Mouse (Mus musculus): Measurements from ENCODE around the gene Gm4884. TPM values are rescaled to one million over a fixed set of nuclear protein-coding genes. Genes with fewer than 3 reads are reported as not detected.
"Not testable (repeated sequence)": the region's sequence is repeated elsewhere in the genome, so short reads cannot be mapped to it uniquely, and the experiment has no call there.

Gene Gm4884
- total RNA-seq (2014; fragmentation: Nextera tagmentation), result not detected in 2 replicates
- 0.12 TPM in 1 of 2 replicates, not detected in the other for total RNA-seq (2017)
- not detected in 2 replicates for polyA plus RNA-seq (2012)

DNA sequence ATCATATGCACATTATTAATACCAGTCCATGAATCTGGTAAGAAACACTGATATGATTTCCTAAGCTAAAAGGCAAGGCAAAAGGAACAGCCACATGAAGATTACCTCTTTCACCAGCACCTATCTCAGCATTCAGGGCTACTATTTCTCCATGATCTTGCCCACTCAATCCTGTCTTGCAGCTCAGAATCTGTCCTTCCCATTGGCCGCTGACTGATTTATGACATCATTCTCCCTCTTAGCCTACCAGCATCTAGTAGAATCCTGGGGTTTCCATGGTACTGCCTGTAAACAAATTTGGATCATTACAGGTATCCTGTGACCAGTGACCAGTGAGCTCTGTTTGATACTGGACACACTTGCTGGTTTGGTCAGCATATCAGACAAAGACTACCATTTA is at the start of gene Gm4884:
Gene Gm4884, plus strand, starts transcription at position 301 of the 400 bp plus-strand sequence.
- not testable (repeated sequence) for H3K27me3 ChIP-seq (ENCODE audit: insufficient read depth, low read length); DNase-seq (ENCODE audit: low spot score); H3K4me3 ChIP-seq (ENCODE audit: low read depth, low read length); H3K9me3 ChIP-seq (replicated peaks); ATAC-seq (ENCODE audit: extremely low read depth, insufficient number of reproducible peaks, low FRiP score, poor library complexity, severe bottlenecking); H3K4me1 ChIP-seq (ENCODE audit: insufficient read depth, low read depth, low read length); H3K36me3 ChIP-seq (replicated peaks)

DNA sequence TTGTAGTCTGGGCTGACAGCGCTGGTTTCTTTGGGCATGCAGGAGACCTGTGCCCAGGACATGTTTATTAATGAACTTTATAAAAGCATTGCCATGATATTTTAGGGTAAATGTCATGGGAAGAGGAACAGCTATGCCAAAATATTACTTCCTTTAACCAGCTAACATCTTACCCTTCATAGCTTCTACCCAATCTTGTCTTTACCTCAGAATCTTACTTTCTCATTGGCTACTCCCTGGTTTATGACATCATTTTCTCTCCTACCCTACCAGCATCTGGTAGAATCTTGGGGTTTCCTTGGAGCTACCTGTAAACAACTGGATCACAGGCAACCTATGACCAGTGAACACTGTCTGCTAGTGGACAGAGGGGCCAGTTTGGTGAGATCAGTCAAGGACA is 45.3 kb upstream of the Gm4884 start, which contains the start of gene 4930433I11Rik:
Gene 4930433I11Rik, plus strand, starts transcription at position 301 of the 400 bp plus-strand sequence.
- ATAC-seq (ENCODE audit: extremely low read depth, insufficient number of reproducible peaks, low FRiP score, poor library complexity, severe bottlenecking), result no peak
- no peaks in the 10 kb centered on the region for H3K36me3 ChIP-seq (replicated peaks)

DNA sequence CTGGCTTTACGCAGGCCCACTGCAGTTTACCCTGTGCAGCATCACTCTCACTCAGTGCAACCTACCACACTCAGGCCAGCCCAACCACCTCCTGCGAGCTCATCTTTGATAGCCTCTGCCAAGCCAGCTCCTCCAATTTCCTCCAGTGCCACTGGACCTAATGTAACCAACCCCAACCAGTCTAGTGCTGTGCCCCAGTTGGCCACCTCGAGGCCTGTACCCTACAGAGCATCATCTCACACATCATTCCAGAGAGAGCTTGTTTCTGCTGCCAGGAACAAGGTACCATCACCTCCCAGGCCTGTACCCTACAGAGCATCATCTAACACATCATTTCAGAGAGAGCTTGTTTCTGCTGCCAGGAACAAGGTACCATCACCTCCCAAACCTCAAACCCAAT is 11.5 kb downstream of the Gm4884 start:
- not testable (repeated sequence) for ATAC-seq (ENCODE audit: extremely low read depth, insufficient number of reproducible peaks, low FRiP score, poor library complexity, severe bottlenecking); H3K4me3 ChIP-seq (ENCODE audit: low read depth, low read length); H3K9me3 ChIP-seq (replicated peaks); H3K4me1 ChIP-seq (ENCODE audit: insufficient read depth, low read depth, low read length); DNase-seq (ENCODE audit: low spot score); H3K27me3 ChIP-seq (ENCODE audit: insufficient read depth, low read length); H3K36me3 ChIP-seq (replicated peaks)

More for the DNA sequence above, 45.3 kb upstream of the Gm4884 start, which contains the start of gene 4930433I11Rik:
- DNase-seq (ENCODE audit: low spot score), result no peak
- Histone ChIP-seq H3K9me3 (replicated peaks) (peaks cover 4% of the 10 kb centered on the region), H3K4me3 (ENCODE audit: low read depth, low read length) (no peak within 1 kb of the TSS), H3K27me3 (ENCODE audit: insufficient read depth, low read length) (no peaks in the 10 kb centered on the region), H3K4me1 (ENCODE audit: insufficient read depth, low read depth, low read length) (no peaks in the 10 kb centered on the region)
- TF ChIP-seq CTCF (IDR thresholded peaks at IDR 0.05; ENCODE audit: low read depth, low read length) (no peak), GATA2 (IDR thresholded peaks at IDR 0.05; ENCODE audit: borderline replicate concordance, low read depth, low read length) (no peak), POLR2AphosphoS5 (IDR thresholded peaks at IDR 0.05; ENCODE audit: insufficient replicate concordance, low read depth, low read length) (no peak), GATA1 (IDR thresholded peaks at IDR 0.05; ENCODE audit: borderline replicate concordance, low read length) (no peak), TAL1 (conservative IDR thresholded peaks at IDR 0.05; ENCODE audit: low read depth, low read length) (no peak)

Other genes with a start within 250 kb of the Gm4884 start
- not detected in 2 replicates for gene Vstm2b, start 134.4 kb upstream of the Gm4884 start, total RNA-seq (2014; fragmentation: Nextera tagmentation)
- gene Vstm2b, start 134.4 kb upstream of the Gm4884 start, total RNA-seq (2017), result not detected in 2 replicates
- gene Vstm2b, start 134.4 kb upstream of the Gm4884 start, polyA plus RNA-seq (2012), result not detected in 2 replicates
- not detected in 2 replicates for gene 4930433I11Rik, start 45.2 kb upstream of the Gm4884 start, total RNA-seq (2014; fragmentation: Nextera tagmentation)
- 0.05 TPM in 1 of 2 replicates, not detected in the other for gene 4930433I11Rik, start 45.2 kb upstream of the Gm4884 start, total RNA-seq (2017)
- gene 4930433I11Rik, start 45.2 kb upstream of the Gm4884 start, polyA plus RNA-seq (2012), result not detected in 2 replicates
- not detected in 2 replicates for gene Gm5592, start 121.1 kb downstream of the Gm4884 start, total RNA-seq (2014; fragmentation: Nextera tagmentation)
- 0.16 and 0.23 TPM in 2 replicates for gene Gm5592, start 121.1 kb downstream of the Gm4884 start, total RNA-seq (2017)
- gene Gm5592, start 121.1 kb downstream of the Gm4884 start, polyA plus RNA-seq (2012), result not detected in 2 replicates

Data from G1E (cell line).